Mouse (Mus musculus) Muller cell, postnatal 12 days (primary cell): ENCODE measurements at regions not wholly inside any gene's neighbourhood (a gene's known extent, or its start where the extent isn't known, plus 50 kb on each side); places are given as distances from the start of the nearest gene placed in this dataset.
A peak's percentile ranks its signal among the peaks of the same experiment; 100 is the strongest.

ENCODE experiments used
- DNase-seq: peaks from one replicate; pipeline ENCODE4 v3.0.0-alpha.2; 2015; ENCODE audit errors: inconsistent ontology term

- DNase-seq: peak; percentile 5
These were observed 63.6 kb upstream of the Dcx start for GRCm38 (mm10) chrX:143996716-143997115.
